Mouse (Mus musculus) gastrocnemius, postnatal 36 days (tissue): ENCODE data around the gene Tdrd5. TPM values are rescaled to one million over a fixed set of nuclear protein-coding genes. Genes with fewer than 3 reads are reported as not detected.
"Not testable (repeated sequence)": the region's sequence is repeated elsewhere in the genome, so short reads cannot be mapped to it uniquely, and the experiment has no call there.

Source experiments
- DNase-seq, 2 experiments: peaks; one replicate each; pipeline ENCODE4 v3.0.0; 2022
- intact Hi-C: fragments of 180-260 bp; cut with DNase I; formaldehyde crosslinking; loops from one replicate; pipeline ENCODE4 v1.15.1; 2025
- total RNA-seq, 2 experiments: library from RNA; stranded (reverse); gene quantifications; 2 replicates each; pipeline ENCODE4 v1.2.3; 2021

Gene Tdrd5
- total RNA-seq, 2 experiments from 2014 or later = 0.10 TPM; not detected in 1

DNA sequence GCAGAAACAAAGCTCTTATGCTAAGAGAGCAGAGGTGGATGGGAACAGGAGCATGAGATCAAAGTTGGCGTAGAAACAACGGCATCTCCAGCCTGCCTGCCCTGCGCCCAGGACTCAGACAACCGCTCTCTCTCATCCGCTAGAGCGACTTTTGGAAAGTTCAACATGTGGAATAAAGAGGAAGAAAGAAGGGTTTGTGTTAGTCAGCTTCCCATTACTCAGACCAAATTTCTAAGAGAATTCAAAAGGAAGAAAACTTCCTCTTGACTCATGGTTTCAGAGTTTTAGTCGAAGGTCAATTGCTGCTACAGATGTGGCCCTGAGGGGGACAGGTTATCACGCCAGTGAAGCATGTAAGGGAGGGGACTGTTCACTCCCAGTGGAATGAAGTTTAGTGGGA, 39.5 kb downstream of the Tdrd5 start:
- intact Hi-C loops = loop anchor here (5.0 kb wide), 2 partner anchors 278 to 368 kb away; no protein-coding TSS in a partner anchor
- DNase-seq = no peak

- peak in 1 of 2 experiments; percentile 21 for DNase-seq
- intact Hi-C loops = loop anchor here (5.0 kb wide), 2 partner anchors 279 to 369 kb away; no protein-coding TSS in a partner anchor
Observed at GRCm38 (mm10) chr1:156263352-156263751, 40.1 kb downstream of the Tdrd5 start.

DNA sequence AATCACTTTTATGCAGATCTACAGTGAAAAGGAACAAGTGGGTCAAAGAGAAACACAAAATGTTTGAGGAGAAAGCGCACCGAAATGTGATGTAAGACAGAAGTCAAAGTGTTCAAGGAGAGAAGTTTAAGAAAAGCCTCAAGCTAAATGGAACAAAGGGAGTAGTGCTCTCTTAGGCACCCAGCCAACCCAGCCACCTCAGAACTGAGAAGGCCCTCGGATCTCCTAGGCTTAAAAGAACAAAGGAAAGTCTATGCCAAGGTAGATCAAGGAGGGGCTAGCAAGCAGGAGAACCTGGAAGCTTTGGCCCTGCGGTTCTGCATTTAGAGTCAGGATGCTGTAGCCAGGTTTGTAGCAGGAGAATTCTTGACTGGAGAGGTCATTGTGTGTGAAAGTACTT, 48.6 kb downstream of the Tdrd5 start:
- intact Hi-C loops = loop anchor here (1.0 kb wide), 1 partner anchor 17 kb away; no protein-coding TSS in a partner anchor

DNA sequence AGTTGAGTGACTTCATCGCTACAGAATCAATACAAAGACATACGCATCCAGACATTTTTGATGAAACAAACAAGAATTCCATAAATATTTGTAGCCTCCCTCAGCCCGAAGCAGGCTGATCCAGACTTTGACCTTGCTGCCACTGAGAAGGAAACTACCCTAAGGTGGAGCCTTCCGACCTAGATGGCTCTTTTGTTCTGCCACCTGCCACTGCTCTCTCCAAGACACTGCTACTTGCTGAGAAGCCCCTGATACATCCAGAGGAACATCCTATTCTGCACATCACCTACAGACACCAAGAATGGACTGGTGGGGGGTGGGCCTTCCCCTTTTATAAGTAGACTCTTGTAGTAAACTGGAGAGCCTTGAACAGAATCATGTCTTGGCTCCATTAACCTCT, 52.4 kb downstream of the Tdrd5 start:
- DNase-seq, intact Hi-C loops: not testable (repeated sequence)

More for the DNA sequence above, 48.6 kb downstream of the Tdrd5 start:
- no peak for DNase-seq

GRCm38 (mm10) chr1:156247893-156248292, 55.6 kb downstream of the Tdrd5 start:
- intact Hi-C loops = no loop called here
- DNase-seq = no peak

GRCm38 (mm10) chr1:156241713-156242348, 61.6 kb downstream of the Tdrd5 start:
- no peak for DNase-seq
- intact Hi-C loops = no loop called here

DNA sequence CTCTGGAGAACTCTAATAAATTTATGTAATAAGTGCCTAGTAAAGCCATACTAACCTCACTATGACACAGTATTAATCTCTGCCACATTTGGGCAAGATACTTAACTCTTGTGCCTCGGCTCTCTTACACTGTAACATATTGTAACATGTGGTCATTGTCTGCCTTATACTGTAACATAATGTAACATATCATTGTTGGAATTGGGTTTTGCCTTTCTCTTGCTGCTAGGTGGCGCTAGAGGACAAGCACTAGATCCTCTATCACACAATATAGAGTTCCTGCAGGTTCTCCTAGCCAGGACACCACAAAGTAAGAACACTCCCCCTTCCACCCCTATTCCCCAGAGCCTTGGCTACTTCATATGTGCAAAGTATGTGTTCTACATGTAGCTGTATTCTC, 62.4 kb downstream of the Tdrd5 start:
- no peak for DNase-seq
- intact Hi-C loops = no loop called here

- DNase-seq = no peak
- intact Hi-C loops = no loop called here
Observed at GRCm38 (mm10) chr1:156231122-156231521, 72.3 kb downstream of the Tdrd5 start.

DNA sequence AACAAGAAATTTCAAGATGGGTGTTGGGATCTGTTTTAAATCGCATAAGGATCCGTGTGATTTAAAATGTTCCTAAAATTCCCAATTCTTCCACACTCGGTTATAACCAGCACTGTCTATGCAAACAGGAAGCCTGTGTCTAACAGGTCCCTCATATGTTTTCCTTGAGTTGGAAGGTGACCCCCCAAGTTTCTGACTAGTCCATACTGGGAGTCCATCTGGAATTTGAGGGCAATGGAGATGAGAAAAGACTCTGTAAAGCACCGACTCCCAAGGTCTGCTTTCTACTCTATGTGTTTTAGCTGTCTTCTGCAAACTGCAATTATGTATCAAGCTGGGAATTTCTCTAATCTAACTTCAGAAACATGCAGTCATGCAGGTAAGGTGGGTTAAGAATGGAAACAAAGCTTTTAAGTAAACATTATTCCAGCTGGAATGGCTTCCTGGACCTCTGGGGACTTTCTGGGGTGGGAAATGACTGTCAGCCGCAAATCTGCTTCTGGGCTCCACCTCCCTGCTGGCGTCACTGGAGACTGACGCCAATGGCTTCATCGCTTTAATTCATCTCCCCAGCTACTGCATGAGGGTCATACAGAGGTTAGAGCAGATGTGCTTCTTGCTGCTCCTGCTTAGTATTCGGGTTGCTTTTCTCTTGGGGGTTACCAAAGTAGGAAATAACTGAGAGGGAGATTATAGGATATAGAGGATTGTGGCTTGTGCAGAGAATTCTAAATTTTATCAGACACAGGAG, 73.0 kb downstream of the Tdrd5 start:
- intact Hi-C loops = no loop called here
- DNase-seq = peak; percentile 31 to 33

DNA sequence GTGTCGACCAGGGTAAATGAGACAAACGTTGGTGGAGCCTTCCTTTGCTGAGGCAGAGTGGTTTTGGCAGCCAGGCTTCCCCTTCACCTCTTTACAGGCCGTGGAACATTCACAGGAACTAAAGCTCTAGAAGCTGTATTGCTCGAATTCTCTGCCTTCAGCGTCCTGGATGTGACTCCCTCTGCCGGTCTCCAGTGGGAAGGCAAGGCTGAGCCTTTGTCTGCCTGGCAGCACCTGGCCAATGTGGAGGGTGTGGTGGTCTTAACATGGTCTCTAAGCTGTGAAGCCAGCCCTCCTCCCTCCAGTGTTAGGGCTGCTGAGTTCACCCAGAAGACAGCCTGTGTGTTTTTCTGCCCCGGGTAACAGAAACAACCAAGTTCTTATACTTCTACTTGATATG, 74.0 kb downstream of the Tdrd5 start:
- intact Hi-C loops = loop anchor here (1.0 kb wide), 1 partner anchor 143 kb away; no protein-coding TSS in a partner anchor
- peak; percentile 38 to 40 for DNase-seq

DNA sequence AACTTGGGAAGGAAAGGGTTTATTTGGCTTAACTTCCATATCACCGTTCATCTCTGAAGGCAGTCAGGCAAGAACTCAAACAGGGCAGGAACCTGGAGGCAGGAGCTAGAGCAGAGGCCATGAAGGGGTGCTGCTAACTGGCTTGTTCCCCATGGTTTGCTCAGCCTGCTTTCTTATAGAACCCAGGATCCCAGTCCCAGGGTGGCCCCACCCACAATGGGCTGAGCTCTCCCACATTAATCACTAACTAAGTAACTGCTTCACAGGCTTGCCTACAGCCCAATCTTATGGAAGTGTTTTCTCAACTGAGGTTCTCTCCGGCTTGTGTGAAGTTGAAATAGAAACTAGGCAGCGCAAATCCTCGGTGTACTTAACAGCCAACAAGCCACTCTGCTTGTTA, 74.7 kb downstream of the Tdrd5 start:
- intact Hi-C loops = loop anchor here (1.0 kb wide), 1 partner anchor 142 kb away; no protein-coding TSS in a partner anchor

DNA sequence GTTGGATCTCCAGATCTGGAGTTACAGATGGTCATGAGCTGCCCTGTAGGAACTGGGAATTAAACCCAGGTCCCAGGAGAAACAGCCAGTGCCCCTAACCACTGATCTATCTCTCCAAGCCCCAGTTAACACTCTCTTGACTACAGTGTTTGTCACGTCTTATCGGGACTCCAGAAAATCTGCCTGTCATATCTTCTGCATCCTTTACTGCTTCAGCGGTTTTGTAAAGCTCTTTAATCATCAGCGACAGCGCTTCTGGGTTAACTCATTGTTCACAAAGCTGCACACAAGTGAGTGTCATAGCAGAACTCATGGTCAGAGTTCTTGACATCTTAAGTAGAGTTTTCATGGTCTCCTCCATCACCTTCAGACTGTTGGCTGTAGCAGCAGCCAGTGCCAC, 76.6 kb downstream of the Tdrd5 start:
- intact Hi-C loops = no loop called here
- DNase-seq = no peak

More for the DNA sequence above, 74.7 kb downstream of the Tdrd5 start:
- no peak for DNase-seq

DNA sequence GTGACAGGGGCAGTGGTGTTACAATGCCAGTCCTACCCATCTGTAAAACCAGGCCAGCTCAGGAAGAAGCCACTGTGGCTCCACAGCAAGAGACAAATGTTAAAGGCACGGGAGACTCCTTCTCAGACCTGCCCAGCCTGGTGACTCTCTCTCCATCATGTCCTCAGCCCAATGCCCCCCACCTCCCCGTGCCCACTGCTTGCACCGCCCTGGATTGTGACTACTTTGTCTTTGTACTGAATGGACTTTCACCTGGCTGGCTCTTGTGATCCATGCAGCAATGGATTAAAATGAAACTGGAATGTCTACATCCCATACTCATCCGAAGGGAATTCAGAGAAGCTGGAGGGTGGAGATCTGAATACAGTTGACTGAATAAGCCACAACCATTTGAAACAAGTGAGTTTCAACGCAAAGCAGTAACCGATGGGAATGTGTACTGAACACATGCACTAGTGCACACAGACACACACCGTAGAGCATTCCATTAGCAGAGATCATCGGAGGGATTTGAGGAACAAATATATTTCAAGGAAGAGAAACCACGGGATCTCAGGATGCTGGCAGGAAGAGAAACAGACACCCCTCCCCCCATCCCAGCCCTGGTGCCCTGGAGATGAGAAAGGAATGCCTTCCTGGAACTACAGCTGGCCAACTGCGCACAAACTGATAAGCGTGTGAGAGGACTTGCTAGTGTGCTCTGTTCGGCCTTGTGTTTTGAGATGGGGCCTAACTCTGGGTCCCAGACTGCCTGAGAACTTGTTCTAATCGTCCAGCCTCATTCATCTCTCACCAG, 81.1 kb downstream of the Tdrd5 start:
- intact Hi-C loops = no loop called here
- no peak for DNase-seq

DNA sequence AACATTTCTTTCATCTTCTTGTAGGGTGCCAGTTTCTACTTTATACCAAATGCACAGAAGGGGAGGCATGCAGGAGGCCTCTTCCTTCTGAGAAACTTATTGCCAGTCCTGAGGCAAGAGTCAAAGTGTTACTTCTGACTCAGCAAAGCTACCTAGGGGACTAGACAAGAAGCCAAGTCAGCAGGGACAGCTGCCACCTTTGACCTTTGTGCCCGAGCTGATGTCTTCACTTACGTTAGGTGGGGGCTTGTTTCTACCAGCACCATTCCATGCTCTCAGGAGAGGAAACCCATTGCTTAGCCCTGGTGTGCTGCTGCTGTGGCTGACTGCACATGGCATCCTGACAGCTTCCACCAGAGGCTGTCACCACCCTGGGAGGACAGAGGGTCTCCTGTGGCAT, 82.1 kb downstream of the Tdrd5 start:
- intact Hi-C loops = no loop called here

DNA sequence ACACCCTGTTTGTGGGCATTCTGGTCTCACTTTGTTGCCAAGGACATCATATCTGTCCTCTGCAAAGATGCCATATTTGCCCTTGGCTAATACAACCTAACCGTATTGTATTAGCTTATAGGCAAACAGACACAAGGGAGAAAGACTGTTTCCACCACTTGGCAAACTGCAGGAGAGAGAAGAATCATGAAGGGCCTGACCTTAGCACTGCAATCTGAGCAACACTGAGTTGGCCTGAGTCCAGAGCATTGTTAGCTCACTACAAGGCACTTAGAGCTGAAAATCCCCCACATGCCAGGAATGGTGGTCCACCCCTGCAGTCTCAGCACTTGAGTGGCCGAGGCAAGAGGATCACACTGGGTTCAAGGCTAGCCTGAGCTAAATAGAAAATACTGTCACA, 84.9 kb downstream of the Tdrd5 start:
- intact Hi-C loops = no loop called here
- no peak for DNase-seq

More for the DNA sequence above, 82.1 kb downstream of the Tdrd5 start:
- DNase-seq = no peak

GRCm38 (mm10) chr1:156217941-156218340, 85.5 kb downstream of the Tdrd5 start:
- intact Hi-C loops = no loop called here
- no peak for DNase-seq

GRCm38 (mm10) chr1:156217393-156217792, 86.1 kb downstream of the Tdrd5 start:
- intact Hi-C loops = no loop called here
- peak in 1 of 2 experiments; percentile 23 for DNase-seq

DNA sequence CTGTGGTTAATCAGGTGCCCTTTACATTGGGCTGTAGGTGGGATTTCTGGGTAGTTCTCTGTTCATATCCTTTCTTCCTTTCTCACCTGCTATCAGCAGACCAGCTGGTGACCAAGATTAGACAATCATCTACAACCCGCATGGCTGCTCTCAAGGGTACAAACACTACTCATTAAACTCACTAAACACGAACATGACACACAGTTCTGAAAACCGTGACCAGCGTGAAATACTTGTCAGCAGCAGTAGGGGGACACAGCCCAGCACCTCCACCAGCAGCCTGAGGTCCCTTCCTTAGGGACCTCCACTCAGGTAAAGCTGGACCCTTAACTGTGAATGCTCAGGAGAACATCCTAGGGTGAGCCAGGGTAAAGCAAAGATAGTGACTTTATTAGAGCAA, 87.2 kb downstream of the Tdrd5 start:
- intact Hi-C loops = no loop called here
- DNase-seq = no peak

DNA sequence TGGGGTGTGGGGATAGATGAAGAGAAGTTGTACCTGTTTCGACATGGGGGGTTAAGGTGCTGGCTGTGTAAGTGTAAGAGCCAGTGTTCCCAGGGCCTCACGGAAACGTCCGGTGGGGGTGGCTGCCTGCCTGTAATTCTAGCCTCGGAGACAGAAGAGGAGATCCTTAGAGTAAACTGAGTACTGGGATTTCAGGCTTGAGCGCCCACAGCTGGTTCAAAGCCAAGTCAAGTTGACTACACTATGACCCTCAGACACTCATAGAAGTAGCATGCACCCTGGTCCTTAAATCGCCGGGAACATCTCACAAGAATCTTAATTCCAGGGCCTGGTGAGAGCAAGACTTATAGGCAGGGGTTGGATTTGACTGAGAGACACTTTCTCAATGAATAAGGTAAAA, 88.8 kb downstream of the Tdrd5 start:
- intact Hi-C loops = no loop called here
- DNase-seq = no peak

GRCm38 (mm10) chr1:156212923-156213322, 90.5 kb downstream of the Tdrd5 start:
- no peak for DNase-seq
- intact Hi-C loops = no loop called here

- no peak for DNase-seq
- intact Hi-C loops = no loop called here
Observed at GRCm38 (mm10) chr1:156211809-156212317, 91.6 kb downstream of the Tdrd5 start.
